Mouse (Mus musculus): ENCODE measurements around the gene Cct4.

DNA sequence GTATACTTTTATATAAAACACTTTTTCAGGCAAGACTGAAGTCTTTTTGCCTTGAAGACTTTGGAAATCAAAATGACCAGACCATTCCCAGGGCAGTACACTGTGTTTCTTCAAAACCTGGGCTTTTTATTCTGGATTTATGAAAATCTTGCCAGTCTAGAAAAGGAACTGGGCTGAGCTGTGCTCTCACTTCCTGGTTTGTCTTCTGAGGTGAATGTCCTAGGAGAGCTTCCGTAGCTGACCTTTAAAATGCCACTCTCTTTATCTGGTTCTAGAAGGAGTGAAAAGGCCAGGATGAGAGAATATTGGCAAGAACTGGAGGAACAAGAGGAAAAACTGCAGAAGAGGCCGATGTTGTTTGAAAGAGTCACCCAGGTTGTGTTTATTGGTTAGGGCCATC, 32.8 kb downstream of the Cct4 start:
- no peak for TF ChIP-seq CTCF (IDR thresholded peaks at IDR 0.05; ENCODE audit: low read depth)
- TF ChIP-seq EP300 (IDR thresholded peaks at IDR 0.05; ENCODE audit: low read depth), result no peak

All from liver, postnatal 0 days (tissue).